Mouse (Mus musculus) lung, adult 2 months (tissue): ENCODE measurements around the gene Llgl2. TPM values are rescaled to one million over a fixed set of nuclear protein-coding genes. Genes with fewer than 3 reads are reported as not detected.

Source experiments
- DNase-seq: peaks from one replicate; pipeline ENCODE4 v3.0.0; 2022
- H3K4me1 ChIP-seq: fragments of 200-500 bp; 2 replicates; pipeline ENCODE4 v1.6.1; 2011; ENCODE audit warnings: low read length; ENCODE audit not compliant: control insufficient read depth, insufficient read depth
- H3K4me3 ChIP-seq: fragments of 200-500 bp; replicated peaks from 2 replicates; pipeline ENCODE3; 2011; ENCODE audit warnings: low read depth, mild to moderate bottlenecking, control low read depth, low read length; ENCODE audit errors: extremely low read depth
- CTCF ChIP-seq: fragments of 200-500 bp; IDR thresholded peaks from 2 replicates; pipeline ENCODE4 v1.5.1; 2011; ENCODE audit warnings: mild to moderate bottlenecking, low read length, control low read depth; ENCODE audit not compliant: insufficient read depth
- POLR2A ChIP-seq: fragments of 200-500 bp; IDR thresholded peaks from 2 replicates; pipeline ENCODE4 v1.6.1; 2011; ENCODE audit warnings: low read depth, mild to moderate bottlenecking, control low read depth, low read length, borderline replicate concordance; ENCODE audit errors: extremely low read depth
- WGBS: fragments of 180-500 bp; shearing (Covaris S2); methylation state at CpG from one replicate; pipeline ENCODE4 v1.1.7; 2018; 5-methylcytosine and 5-hydroxymethylcytosine counted together
- polyA plus RNA-seq: library from polyadenylated mRNA; depleted of rRNA; stranded (reverse); fragments of >200 nt; gene quantifications from 2 replicates; pipeline ENCODE4 v1.2.3, GENCODE M21; 2012

The Llgl2 gene
- polyA plus RNA-seq, 1 experiment: 91.8 TPM

DNA sequence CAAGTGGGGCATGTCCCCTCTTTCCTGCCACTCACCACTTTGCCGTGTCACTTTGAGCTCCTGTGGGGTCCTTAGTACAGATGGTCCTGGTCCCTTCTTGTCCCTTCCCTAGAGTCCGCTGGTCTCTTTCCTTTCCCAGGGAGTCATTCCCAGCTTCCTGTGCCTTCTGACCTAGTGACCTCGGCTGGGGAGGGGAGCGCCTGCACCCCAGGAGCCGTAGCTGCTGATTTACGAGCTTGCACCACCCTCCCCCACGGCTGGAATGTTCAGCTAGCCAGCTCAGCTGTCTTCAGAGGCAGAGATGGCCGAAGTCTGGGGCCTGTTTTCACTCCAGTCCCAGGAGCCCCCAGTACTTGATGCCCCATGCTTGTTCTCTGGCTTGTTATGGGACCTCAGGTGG, 8.7 kb downstream of the Llgl2 start:
- WGBS: 38% methylated on average over 8 of the region's 8 CpGs
- TF ChIP-seq CTCF: no peak
- TF ChIP-seq POLR2A: no peak
- DNase-seq: no peak
- Histone ChIP-seq H3K4me3 (no peak overlapping the region), H3K4me1 (peaks cover 7% of the 10 kb centered on the region)

DNA sequence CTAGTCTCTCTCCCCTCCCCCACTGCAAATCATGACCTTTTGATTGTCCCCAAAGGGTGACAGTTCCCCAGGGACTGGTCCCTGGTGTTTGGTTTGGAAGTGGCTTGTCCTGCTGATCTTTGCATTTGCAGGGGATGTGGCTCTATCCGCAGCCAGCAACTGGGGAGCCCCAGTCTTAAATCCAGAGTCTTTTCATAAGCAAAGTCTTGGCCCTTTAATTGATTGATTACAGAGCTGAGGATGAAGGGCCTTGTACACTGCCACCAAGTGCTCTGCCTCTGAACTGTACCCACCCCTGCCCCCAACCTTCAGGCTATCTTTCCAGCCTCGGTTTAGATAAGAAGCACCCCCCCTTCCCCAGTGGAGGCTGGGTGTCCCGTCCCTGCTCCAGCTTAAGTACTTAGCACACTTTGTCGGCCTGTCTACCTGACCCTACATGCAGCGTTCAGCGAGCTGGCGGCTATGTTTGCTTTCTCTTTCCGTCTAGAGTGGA, 9.2 kb downstream of the Llgl2 start:
- DNase-seq: no peak
- Histone ChIP-seq H3K4me1 (peaks cover 11% of the 10 kb centered on the region), H3K4me3 (no peak overlapping the region)
- WGBS: 37% methylated on average over 8 of the region's 8 CpGs
- TF ChIP-seq POLR2A (no peak), CTCF (no peak)

- TF ChIP-seq CTCF: no peak
- no peak for TF ChIP-seq POLR2A
- Histone ChIP-seq H3K4me3 (no peak overlapping the region), H3K4me1 (peaks cover 11% of the 10 kb centered on the region)
- 74% methylated on average over 6 of the region's 6 CpGs for WGBS
- no peak for DNase-seq
Observed at GRCm38 (mm10) chr11:115834033-115834432, 10.2 kb downstream of the Llgl2 start.

DNA sequence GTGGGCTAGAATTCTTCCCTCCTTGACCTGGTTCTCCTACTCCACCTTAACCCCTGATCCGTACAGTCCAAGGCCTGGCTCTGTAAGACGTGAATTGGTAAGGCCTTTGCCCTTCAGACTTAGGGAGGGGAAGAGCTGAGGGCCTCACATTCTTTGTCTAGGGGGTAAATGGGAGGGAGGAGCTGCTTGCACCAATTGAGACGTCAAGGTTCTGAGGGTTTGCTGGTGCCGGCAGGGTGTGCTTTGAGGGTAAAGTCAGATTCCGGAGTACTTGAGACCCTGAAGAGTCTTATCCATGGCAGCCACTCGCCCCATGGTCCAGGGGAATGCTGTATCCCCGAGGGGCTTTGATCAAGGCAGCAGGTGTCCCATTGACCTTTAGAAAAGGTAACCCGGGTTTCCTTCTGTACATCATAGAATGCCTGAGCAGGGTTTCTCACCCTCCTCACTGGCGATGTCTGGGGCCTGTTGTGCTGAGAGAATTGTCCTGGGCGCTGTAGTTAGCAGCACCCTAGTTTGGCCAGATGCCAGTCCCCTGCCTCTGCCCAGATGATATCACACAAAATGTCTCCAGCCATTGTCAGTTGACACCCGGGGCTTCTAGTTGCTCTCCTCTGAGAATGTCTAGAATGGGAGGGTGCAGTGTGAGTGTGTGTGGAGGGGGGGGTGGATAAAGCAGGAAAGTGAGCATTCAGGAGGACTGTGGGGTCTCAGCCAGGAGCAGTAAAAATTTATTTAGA, 13.0 kb downstream of the Llgl2 start:
- no peak for DNase-seq

GRCm38 (mm10) chr11:115837606-115838345, 13.9 kb downstream of the Llgl2 start:
- WGBS: 78% methylated on average over 22 of the region's 22 CpGs
- Histone ChIP-seq H3K4me1 (peaks cover 13% of the 10 kb centered on the region), H3K4me3 (no peak overlapping the region)
- TF ChIP-seq POLR2A: no peak
- no peak for TF ChIP-seq CTCF
- DNase-seq: no peak

More for the DNA sequence above, 13.0 kb downstream of the Llgl2 start:
- peaks cover 11% of the 10 kb centered on the region for H3K4me1 ChIP-seq
- 51% methylated on average over 11 of the region's 11 CpGs for WGBS
- no peak overlapping the region for H3K4me3 ChIP-seq
- TF ChIP-seq CTCF (no peak), POLR2A (no peak)

GRCm38 (mm10) chr11:115838895-115839311, 15.1 kb downstream of the Llgl2 start:
- 58% methylated on average over 4 of the region's 4 CpGs for WGBS

GRCm38 (mm10) chr11:115839732-115840131, 15.9 kb downstream of the Llgl2 start:
- WGBS: 55% methylated on average over 3 of the region's 3 CpGs
- Histone ChIP-seq H3K4me3 (no peak overlapping the region), H3K4me1 (peaks cover 10% of the 10 kb centered on the region)
- TF ChIP-seq CTCF (no peak), POLR2A (no peak)
- no peak for DNase-seq

More at GRCm38 (mm10) chr11:115838895-115839311, 15.1 kb downstream of the Llgl2 start:
- no peak for DNase-seq
- TF ChIP-seq CTCF (no peak), POLR2A (no peak)
- Histone ChIP-seq H3K4me3 (no peak overlapping the region), H3K4me1 (peaks cover 11% of the 10 kb centered on the region)

GRCm38 (mm10) chr11:115841044-115841443, 17.2 kb downstream of the Llgl2 start:
- H3K4me3 ChIP-seq: no peak overlapping the region
- no peak for DNase-seq
- WGBS: 88% methylated on average over 6 of the region's 6 CpGs
- TF ChIP-seq CTCF (no peak), POLR2A (no peak)
- H3K4me1 ChIP-seq: peaks cover 10% of the 10 kb centered on the region

GRCm38 (mm10) chr11:115841961-115842550, 18.2 kb downstream of the Llgl2 start:
- TF ChIP-seq CTCF (no peak), POLR2A (no peak)
- Histone ChIP-seq H3K4me1 (peaks cover 10% of the 10 kb centered on the region), H3K4me3 (no peak overlapping the region)
- DNase-seq: no peak
- 39% methylated on average over 6 of the region's 6 CpGs for WGBS
